ENCODE assay signal across 22 mouse cellular contexts in genomic region chr1:24045627-24046026, GRCm38 (mm10). TPM values are rescaled to one million over a fixed set of nuclear protein-coding genes. Genes with fewer than 3 reads are reported as not detected.
DNase-seq lines count a peak whose midpoint lies in the region; ATAC-seq and TF ChIP-seq lines count a peak whose summit lies in the region.
"Had no signal": no experiment of that assay in that cellular context is flagged by ENCODE, and none has a peak within 500 bp of the region (broad histone marks: within the 10 kb centered on the region; RNA-seq: fewer than 3 reads in every experiment).

No protein-coding gene starts in this region.

- TF ChIP-seq EP300 in heart, adult 2 months (IDR thresholded peaks at IDR 0.05; ENCODE audit: insufficient read depth, low read depth, low read length), result no peak

- no peak for ATAC-seq in cerebellum, adult (ENCODE audit: insufficient number of reproducible peaks, low FRiP score, low TSS enrichment)
- ATAC-seq: forebrain, embryonic 16.5 days; hindbrain, embryonic 16.5 days; liver, postnatal 0 days had no signal

- H3K9ac ChIP-seq in heart, adult 2 months (ENCODE audit: low read depth, low read length), result no peak overlapping the region
- H3K9ac ChIP-seq: limb, embryonic 12.5 days; liver, postnatal 0 days; midbrain, embryonic 12.5 days had no signal

- intact Hi-C loops in heart, postnatal 10 days (cut with DNase I), result no loop called here
- intact Hi-C loops in heart, adult 2 months (cut with DNase I), result no loop called here

- H3K4me1 ChIP-seq in heart, adult 2 months (ENCODE audit: control insufficient read depth, insufficient read depth, low read length), result no peaks in the 10 kb centered on the region
- H3K4me1 ChIP-seq: embryonic facial prominence, embryonic 10.5 days; limb, embryonic 12.5 days; midbrain, embryonic 12.5 days had no signal

- H3K36me3 ChIP-seq in heart, adult 2 months (ENCODE audit: control insufficient read depth, insufficient read depth, low read length), result no peaks in the 10 kb centered on the region

- TF ChIP-seq CTCF in heart, adult 2 months (IDR thresholded peaks at IDR 0.05), result no peak

- no peaks in the 10 kb centered on the region for H3K27me3 ChIP-seq in heart, adult 2 months (ENCODE audit: control insufficient read depth, insufficient read depth, low read length)
- H3K27me3 ChIP-seq: limb, embryonic 12.5 days; midbrain, embryonic 12.5 days had no signal

- no peak overlapping the region for H3K27ac ChIP-seq in heart, adult 2 months
- H3K27ac ChIP-seq: embryonic facial prominence, embryonic 10.5 days; hindbrain, embryonic 10.5 days; limb, embryonic 12.5 days; midbrain, embryonic 12.5 days had no signal

- H3K4me3 ChIP-seq in heart, adult 2 months, result no peak overlapping the region
- H3K4me3 ChIP-seq: embryonic facial prominence, embryonic 10.5 days; hindbrain, embryonic 10.5 days; limb, embryonic 12.5 days; midbrain, embryonic 12.5 days had no signal

- TF ChIP-seq POLR2A in heart, adult 2 months (IDR thresholded peaks at IDR 0.05; ENCODE audit: insufficient read depth, low read depth, low read length), result no peak

- H3K79me2 ChIP-seq in heart, adult 2 months (replicated peaks; ENCODE audit: control insufficient read depth, insufficient read depth, low read length), result no peaks in the 10 kb centered on the region

- peak; percentile 3 to 6 for DNase-seq in heart, postnatal 10 days
- DNase-seq in heart, adult 2 months, result no peak
- peak; percentile 21 for DNase-seq in T-cell, adult 2 months (ENCODE audit: low spot score)
- peak; percentile 11 to 24 for DNase-seq in thymus, adult 18-20 months
- peak; percentile 39 to 62 for DNase-seq in thymus, postnatal 36 days
- no peak for DNase-seq in cerebellum, adult 11-12 months
- no peak for DNase-seq in urinary bladder, adult 2 months (ENCODE audit: low spot score)
- DNase-seq: adrenal gland, postnatal 25 days; cerebellum, adult 11 months; cerebellum, postnatal 10 days; gastrocnemius, postnatal 14 days; heart, adult 18-20 months; kidney, adult 11 months; liver, postnatal 0 days; lung, postnatal 10 days had no signal

- 66% methylated on average over 5 of the region's 5 CpGs for WGBS in heart, adult 2 months

RNA-seq across cellular contexts. Expression of gene Sdhaf4, which starts 40.2 kb away (rescaled TPM):
- 10 to 100 TPM; 64.0 to 64.5 TPM for total RNA-seq in heart, postnatal 10 days (2021)
- total RNA-seq in heart, adult 2 months (2021), result 10 to 100 TPM; 80.7 to 84.4 TPM
- 33.0 and 60.0 TPM in 2 replicates for polyA plus RNA-seq in heart, adult 2 months (2012; rRNA removed)
- 46.5 and 48.1 TPM in 2 replicates for polyA plus RNA-seq in urinary bladder, adult 2 months (2012; rRNA removed)

RNA-seq across cellular contexts. Expression of gene Fam135a, which starts 54.5 kb away (rescaled TPM):
- 10 to 100 TPM; 31.0 to 34.4 TPM for total RNA-seq in heart, postnatal 10 days (2021)
- total RNA-seq in heart, adult 2 months (2021), result 10 to 100 TPM; 21.0 to 21.1 TPM
- 6.6 and 14.4 TPM in 2 replicates for polyA plus RNA-seq in heart, adult 2 months (2012; rRNA removed)
- 25.5 and 28.5 TPM in 2 replicates for polyA plus RNA-seq in urinary bladder, adult 2 months (2012; rRNA removed)

Comparison
In these comparisons a context has a peak if more than half of its experiments do, and no peak if none do; other contexts are left out.
1. DNase-seq: peak in heart, postnatal 10 days (2 of 2), T-cell, adult 2 months (single experiment), thymus, adult 18-20 months (2 of 2) and thymus, postnatal 36 days (2 of 2); none in heart, adult 2 months (0 of 2), cerebellum, adult 11-12 months (single experiment) and urinary bladder, adult 2 months (single experiment).